Mouse (Mus musculus) neutrophil, adult 5-6 weeks (primary cell): ENCODE results near the gene Sox30. TPM values are rescaled to one million over a fixed set of nuclear protein-coding genes. Genes with fewer than 3 reads are reported as not detected.

ENCODE experiments used
- ATAC-seq: fragments of 151-379, 151-347 bp; 2 replicates; pipeline ENCODE4 v1.8.0; 2017; ENCODE audit warnings: mild to moderate bottlenecking, moderate TSS enrichment; ENCODE audit not compliant: insufficient number of reproducible peaks, poor library complexity, low FRiP score, severe bottlenecking; ENCODE audit errors: extremely low read depth
- total RNA-seq: library from RNA; stranded (forward); fragments of 200-1000 nt; gene quantifications from 2 replicates; pipeline ENCODE4 v1.2.3, GENCODE M21; 2017

The Sox30 gene
- not detected in 2 replicates for total RNA-seq

DNA sequence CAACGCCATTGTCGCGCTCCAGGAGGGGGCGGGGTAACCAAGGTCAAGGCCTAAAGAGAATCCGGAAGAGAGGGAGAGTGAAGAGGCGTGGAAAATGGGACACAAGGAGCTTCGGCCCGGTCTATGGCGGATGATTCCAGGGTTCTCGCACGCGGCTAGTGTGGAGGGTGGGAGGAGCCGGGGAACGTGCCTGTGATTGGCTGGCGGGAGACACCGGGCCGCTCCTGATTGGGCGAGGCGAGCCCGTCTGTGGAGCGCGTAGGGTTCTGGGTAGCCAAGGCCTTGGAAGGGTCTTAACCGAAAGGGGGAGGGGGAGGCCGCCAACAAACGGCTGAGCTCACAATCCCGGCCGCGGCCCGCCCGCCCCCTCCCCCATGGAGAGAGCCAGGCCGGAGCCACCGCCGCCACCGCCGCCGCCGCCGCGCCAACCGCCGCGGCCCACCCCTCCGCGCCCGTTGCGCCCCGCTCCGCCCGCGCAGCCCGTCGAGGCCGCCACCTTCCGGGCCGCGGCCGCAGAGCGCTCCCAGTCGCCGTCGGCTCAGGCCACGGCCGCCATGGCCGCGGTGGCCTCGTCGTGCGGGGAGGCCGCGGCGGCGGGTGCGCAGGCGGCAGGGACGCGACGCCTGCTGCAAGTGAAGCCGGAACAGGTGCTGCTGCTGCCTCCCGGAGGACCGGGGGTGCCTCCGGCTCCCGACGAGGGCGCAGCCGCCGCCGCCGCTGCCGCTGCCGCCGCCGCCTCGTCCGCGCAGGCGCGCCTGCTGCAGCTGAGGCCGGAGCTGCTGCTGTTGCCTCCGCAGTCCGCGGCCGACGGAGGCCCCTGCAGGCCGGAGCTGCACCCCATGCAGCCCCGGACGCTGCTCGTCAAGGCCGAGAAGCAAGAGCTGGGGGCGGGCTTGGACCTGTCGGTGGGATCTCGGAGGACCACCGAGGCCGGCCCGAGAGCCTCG lies at the start of gene Sox30:
Gene Sox30, plus strand, starts transcription at position 365 of the 947 bp plus-strand sequence.
- no peak for ATAC-seq

DNA sequence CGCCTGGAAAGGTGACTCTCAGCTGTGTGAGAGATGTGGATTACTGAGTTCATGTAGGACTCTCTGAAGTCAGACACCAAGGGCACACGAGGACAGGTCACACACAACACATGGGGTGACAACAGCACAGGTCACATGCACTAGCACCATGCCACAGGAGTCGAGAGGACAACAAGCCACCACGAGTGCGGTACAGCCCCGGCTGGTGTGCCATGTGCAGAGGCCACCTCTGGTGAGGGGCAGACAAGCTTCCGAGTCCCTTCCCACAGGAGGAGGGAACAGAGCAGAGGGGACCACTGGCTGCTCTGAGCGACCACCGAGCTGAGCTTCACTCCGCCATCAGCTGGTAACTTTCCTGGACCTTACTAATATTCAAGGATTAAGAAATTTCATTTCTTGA lies 47.3 kb upstream of the Sox30 start:
- ATAC-seq, result no peak

DNA sequence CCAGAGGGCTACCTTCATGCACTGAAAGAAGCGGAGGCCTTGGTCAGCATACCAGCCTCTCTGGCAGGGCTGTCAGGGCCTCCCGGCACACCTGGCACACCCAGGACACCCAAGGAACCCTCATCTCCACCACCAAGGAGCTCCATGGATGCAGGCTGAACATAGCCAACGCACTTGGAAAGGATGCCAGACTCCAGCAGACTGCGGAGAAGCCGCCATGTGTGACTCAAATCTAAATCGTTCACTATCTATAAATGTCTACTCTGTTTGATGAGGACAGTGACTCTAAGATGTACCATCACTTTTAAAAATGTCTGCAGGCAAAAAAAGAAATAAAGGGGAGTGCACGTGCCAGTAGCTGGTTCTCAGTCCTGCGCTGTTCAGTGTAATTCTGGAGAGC lies 42.6 kb upstream of the Sox30 start:
- ATAC-seq, result no peak

DNA sequence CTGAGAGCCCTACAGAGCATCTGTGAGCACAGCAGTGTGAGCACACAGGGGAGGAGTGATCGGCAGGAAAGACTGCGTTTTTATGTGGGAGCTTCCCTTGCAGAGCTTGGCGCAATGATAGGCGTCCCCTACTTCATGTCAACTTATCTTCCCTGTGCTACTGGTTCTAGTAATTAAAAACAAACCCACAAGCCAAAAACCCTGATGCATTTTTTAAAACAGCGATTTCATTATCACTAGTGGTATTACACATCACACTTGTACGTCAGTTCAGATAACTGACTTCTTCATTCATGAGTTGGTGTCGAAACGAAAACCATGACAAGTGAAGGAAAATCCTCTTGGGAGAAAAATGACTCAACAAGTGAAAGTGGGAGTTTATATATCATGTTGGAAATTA lies 41.2 kb upstream of the Sox30 start:
- ATAC-seq, result no peak

DNA sequence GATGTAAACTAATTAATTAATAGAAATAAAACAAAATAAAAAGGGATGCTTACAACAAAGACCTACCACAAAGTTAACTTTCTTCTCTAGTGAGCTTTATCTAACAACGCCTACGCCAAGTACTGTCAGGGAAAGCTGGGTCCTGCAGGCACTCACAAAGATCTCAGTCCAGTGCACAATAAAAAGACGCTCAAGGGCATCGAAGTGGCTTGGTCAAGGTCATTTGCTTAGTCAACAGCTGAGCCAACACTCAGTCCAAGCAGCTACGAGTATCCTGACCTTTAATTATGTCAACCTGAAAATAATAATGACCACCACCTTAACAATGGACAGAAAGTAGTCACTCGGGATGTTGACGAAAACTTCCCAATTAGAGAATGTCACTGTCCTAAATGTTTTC lies 37.8 kb upstream of the Sox30 start:
- ATAC-seq, result no peak

DNA sequence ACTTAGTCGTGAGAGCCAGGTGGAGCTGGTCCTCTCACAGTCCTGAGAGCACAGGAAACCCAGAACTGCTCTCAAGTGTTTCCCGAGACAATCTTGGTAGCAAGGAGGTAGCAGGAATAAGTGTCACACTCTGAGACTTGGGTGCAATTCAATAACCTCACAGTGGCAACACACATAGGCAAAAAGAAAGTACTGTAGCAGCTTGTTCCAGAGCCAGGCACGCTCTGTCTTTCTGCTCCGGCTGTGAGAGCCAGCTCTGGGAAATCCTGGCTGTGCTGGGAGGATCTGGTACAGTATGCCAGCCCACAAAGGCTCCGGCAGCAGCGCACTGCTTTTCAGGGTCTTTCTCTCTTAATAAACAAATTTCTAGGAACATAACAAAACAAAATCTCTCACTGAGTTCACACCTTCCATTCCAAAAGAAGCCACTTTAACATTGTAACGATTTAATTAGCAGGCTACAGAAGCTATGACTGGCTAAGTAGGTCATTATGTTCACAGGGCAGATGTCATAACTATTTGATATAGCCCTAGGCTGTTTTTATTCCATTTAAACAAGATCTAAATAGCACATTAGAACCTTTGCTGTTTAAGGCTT lies 36.9 kb upstream of the Sox30 start:
- no peak for ATAC-seq

DNA sequence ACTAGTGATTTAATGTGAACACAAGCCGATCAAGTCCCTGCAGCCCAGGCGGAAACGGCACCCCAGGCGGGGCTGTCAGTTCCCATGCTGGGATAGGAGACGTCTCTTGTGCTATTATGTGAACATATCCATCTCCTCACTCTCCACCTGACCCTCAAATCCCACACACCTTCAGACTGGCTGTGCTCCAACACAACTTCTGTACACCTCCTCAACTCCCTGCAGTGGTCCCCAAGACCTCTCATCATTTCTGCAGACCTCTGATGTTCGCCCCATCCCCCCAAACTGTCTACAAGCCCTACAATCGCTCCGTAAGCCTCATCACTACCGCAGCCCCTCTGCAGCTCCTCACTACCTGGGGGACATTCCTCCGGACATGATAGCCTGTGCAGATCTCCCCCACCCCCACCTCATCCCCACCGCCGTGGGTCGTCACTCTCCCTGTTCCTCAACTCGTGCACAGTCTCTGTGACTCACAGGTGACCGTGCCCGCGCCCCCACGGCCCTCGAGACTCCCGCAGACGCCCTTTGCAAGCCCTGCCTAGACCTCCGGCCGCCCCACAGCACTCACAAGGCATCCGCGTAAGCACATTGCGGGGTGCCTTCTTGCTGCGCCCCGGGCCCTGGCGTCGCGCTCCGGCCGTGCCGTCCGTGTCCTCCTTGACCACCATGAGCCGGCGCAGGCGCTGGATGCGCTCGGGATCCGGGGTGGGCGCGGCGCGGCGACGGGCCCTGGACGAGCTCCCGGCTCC lies 36.0 kb upstream of the Sox30 start:
- ATAC-seq, result no peak

DNA sequence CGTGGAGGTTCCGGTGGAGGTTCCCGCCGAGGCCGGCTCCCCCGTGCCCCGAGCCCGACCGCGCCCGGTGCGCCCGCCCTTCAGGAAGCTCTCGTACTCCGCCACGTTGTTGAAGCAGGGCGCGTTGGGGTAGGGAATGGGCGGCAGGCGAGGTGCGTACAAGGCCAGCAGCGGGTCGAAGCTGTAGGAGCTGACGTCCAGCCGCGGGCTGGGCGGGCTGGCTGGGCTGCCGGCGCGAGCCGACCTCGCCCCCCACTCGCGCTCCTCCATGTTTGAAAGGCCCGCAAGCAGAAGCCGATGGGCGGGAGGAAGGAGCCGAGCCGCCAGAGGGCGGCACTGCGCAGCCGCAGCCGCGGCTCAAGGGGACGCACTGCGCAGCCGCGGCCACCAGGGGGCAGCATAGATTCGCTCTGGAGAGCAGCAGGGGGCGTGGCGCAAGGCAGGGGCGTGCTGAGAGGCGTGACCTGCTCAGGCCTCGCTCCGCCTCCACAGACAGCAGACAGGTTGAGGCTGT lies 35.4 kb upstream of the Sox30 start, which contains the start of gene Lsm11:
Gene Lsm11, minus strand, starts transcription at position 293 of the 514 bp plus-strand sequence.
- ATAC-seq, result peak; percentile 95

DNA sequence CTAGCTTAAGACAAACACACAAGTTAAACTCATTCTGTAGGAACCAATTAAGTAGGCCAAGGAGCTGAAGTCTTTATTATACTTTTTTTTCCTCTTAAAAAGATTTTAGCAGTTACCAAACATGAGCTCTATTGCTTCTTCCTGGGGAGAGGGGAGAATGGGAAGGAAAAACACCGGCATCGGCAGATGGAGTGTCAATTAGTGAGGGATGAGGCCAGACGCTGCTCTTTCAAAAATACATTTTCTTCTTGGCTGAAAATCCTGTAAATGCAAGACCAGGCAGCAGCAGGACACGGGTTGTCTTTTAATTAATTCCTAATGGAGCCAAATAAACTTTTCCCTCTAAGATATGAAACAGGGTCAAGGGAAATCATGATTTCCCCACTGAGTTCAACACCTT lies 33.3 kb upstream of the Sox30 start:
- no peak for ATAC-seq

DNA sequence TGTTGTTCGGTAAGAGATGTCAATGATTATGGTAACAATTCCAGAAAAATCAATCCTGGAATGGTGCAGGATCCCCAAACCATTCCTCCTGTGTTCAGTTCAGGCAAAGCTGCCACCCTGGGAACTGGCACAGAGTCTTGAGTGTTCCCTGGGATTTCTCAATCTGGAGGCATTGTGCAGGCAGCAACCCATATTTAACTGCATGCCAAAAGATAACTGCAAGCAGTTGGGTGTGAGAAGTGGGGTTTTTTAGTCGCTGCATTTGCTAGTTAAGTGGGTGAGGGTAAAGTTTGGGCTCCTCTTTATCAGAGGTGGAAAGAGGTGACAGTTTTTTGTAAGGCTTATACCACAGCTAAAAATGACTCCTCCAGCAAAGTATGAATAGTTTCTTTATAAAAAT lies 32.6 kb upstream of the Sox30 start:
- no peak for ATAC-seq

DNA sequence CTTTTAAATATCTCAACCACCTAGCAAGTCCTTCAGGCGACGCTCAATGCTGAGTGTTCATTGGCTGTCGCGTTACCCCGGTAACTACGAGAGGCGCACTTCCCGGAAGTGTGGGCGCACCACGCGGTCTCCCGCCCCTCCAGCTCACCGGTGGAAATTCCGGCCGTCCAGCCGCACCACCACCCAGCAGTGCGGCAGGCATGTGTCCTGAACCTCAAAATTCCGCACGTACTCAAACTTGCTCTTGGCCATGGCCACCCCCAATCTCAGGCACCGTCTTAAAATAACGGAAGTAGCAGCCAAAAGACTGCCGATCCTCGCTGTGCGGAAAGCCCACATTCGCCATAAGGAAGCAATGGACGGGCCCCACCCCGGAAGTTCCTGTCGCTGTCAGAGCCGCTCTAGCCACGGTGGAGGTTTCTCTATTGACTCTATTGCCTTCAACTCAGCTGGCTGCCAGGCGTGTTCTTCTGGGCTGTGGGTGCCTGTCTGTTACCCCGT lies 24.9 kb upstream of the Sox30 start, which contains the start of gene Thg1l:
Gene Thg1l, minus strand, starts transcription at position 368 of the 501 bp plus-strand sequence.
- ATAC-seq, result peak; percentile 94

DNA sequence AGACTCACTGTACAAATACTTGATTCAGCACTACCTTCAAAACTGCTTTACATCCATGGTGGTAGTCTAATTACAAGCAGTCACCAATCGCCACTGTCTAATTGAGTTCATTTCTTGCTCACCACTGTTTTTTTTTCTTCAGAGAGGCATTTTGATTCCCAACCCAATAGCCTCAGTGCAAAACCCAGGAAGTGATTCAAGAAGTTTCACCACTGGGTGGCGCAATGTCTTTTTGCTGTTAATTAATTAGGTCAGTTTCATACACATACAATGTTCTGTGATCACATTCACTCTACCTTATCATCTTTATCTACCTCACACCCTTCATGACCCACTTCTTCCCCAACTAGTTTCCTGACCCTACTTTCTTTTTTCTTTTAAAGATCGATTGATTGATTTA lies 20.5 kb upstream of the Sox30 start:
- no peak for ATAC-seq

DNA sequence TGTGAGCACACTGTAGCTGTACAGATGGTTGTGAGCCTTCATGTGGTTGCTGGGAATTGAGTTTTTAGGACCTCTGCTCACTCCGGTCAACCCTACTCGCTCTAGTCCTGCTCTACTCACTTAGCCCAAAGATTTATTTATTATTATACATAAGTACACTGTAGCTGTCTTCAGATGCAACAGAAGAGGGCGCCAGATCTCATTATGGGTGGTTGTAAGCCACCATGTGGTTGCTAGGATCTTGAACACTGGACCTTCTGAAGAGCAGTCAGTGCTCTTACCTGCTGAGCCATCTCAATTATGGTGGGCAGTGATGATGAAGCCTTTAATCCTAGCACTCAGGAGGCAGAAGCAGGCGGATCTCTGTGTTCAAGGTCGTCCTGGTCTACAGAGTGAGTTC lies 20.1 kb upstream of the Sox30 start:
- no peak for ATAC-seq

DNA sequence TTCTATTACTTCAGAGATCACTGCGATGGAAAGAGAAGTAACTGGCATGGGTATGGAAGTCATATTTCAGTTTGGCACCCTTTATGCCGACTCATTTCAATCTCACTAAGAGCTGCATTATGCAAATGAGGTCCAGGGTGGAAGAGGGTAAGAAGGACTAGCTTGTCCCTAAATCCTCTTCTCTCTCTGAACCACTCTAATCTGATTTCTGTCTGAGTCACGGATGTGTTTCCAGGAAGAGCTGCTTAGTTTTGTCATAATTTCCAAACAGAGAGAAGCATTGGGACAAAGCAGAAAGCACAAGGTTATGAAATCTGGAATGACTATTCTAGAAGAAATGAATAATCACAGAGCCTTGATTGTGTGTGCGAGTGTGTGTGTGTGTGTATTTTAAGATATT lies 13.2 kb upstream of the Sox30 start:
- ATAC-seq, result no peak

DNA sequence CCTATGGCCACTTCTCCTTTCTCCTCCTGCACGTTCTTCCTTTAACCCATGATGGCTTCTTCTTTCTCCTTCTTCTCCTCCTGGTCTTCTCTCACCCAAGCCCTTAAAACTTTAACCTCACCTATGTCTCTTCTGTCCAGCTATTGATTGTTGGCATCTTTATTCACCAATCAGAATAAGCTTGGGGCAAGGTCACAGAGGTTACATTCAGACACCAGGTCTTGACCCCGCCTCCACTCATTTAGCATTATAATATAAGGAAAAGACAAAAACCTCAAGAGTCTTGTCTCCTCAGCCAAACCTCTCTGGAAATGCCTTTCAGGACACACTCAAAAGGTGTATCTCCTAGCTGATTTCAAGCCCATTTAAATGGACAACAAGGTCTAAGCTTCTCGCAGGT lies 11.6 kb upstream of the Sox30 start:
- ATAC-seq, result no peak

DNA sequence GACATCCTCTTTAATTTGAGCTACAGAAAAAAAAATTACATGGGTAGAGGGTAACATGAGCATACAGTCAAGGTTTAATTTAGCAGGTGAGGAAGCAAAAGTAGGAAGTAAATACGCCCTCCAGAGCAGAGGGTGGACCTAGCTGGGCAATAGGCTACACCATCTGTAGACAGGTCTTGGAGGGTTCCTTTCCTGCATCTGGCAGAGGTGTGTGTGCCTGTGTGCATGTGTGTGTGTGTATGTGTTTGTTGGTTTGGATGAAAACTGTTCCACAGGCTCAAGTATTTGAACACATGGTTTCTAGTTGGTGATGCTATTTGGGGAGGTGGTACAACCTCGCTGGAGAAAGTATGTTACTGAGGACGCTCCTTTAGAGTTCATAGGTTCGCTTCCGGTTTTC lies 6.5 kb upstream of the Sox30 start:
- no peak for ATAC-seq

DNA sequence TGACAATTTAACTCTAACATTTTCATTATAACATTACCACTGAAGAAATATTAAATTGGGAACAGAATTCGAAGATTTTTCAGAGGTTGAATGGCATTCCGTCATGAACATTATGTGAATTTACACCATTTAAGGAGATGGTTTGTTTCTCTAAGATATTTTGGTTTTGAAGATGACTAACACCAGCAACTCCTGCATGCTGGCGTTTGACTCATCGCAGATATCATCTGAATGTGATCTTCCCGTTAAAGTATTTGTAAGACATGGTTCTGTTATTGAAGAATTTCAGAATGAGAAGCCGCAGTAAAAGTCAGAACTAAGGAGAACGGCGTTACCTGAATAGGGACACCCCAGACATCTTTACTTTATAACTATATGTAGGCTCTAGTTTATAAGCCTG lies 5.6 kb upstream of the Sox30 start:
- no peak for ATAC-seq

DNA sequence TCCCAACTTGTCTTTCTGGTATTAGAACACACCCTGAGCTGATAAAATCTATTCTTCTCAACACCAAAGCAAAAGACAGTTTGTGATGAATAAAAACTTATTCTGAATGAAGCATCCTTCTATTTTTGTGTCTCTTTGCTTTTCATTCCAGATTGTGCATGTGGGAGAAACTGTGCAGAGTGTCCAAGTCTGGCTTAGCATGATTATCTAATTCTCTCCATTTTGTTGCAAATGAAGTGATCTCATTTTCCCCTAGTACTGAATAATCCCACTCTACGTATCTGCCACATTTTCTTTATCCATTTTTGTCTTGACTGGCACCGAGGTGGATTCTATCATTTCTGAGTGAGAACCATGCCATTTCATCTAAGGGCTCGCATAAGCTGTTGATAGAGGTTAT lies 4.0 kb upstream of the Sox30 start:
- no peak for ATAC-seq

DNA sequence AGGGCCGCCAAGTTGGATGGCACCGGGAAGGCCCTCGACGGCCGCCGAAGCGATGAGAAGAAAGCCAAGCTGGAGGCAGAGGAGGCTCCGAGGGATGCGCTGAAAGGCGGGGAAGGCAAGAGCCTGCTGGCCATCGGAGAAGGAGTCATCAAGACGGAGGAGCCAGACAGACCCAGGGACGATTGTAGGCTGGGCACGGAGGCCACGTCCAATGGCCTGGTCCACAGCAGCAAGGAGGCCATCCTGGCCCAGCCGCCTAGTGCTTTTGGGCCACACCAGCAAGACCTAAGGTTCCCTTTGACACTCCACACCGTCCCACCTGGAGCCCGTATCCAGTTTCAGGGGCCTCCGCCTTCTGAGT lies 763 bp downstream of the Sox30 start:
- ATAC-seq, result no peak
